Mouse (Mus musculus): ENCODE results near the gene Faf1. TPM values are rescaled to one million over a fixed set of nuclear protein-coding genes. Genes with fewer than 3 reads are reported as not detected.

The Faf1 gene
- polyA plus RNA-seq, 1 experiment from 2014 or later = 45.5 TPM

- under 1% methylated on average over 53 of the region's 53 CpGs for whole genome bisulfite sequencing
- H3K36me3 ChIP-seq = no peaks in the 10 kb centered on the region
- H3K9ac ChIP-seq = 0 out of 2 replicates have a peak overlapping the region, but pooled peaks have one; percentile 20
- H3K4me1 ChIP-seq = peaks cover 7% of the 10 kb centered on the region
- H3K27ac ChIP-seq = no peak overlapping the region
- H3K4me2 ChIP-seq (replicated peaks) = peak overlapping the region; percentile 41
- H3K27me3 ChIP-seq = peaks cover 71% of the 10 kb centered on the region
- peak; percentile 68 for ATAC-seq (ENCODE audit: low FRiP score)
- no peaks in the 10 kb centered on the region for H3K9me3 ChIP-seq (replicated peaks)
- peak overlapping the region; percentile 19 for H3K4me3 ChIP-seq
These were observed 19.2 kb upstream of the Faf1 start for GRCm38 (mm10) chr4:109657021-109657850.

GRCm38 (mm10) chr4:109657851-109658500, 18.4 kb upstream of the Faf1 start:
- peak overlapping the region; percentile 19 for H3K4me3 ChIP-seq
- H3K27ac ChIP-seq = no peak overlapping the region
- H3K9me3 ChIP-seq (replicated peaks) = no peaks in the 10 kb centered on the region
- no peak overlapping the region for H3K4me2 ChIP-seq (replicated peaks)
- H3K9ac ChIP-seq = no peak overlapping the region
- no peak for ATAC-seq (ENCODE audit: low FRiP score)
- H3K36me3 ChIP-seq = no peaks in the 10 kb centered on the region
- H3K4me1 ChIP-seq = peaks cover 7% of the 10 kb centered on the region
- WGBS = under 1% methylated on average over 20 of the region's 20 CpGs
- peaks cover 75% of the 10 kb centered on the region for H3K27me3 ChIP-seq

DNA sequence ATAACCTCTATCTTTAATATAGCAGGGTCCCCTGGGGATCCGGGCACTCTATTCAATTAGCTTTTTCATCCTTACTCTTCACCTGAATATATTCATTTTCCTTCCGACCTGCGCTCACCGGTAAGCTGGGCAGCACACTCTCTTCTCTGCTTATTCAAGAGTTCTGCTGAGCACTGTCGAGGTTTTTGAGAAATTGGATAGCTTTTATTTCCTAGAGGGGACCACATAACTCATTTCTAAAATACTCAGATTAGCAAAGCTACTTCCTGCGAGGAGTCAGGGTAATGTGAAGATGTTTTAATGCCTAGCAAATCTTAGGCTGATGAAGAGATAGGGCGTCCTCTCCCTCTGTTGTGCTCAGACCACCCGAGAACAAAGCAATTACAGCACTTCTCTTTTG, 17.6 kb upstream of the Faf1 start:
- Histone ChIP-seq H3K4me3 (no peak overlapping the region), H3K9me3 (replicated peaks) (no peaks in the 10 kb centered on the region), H3K27me3 (peaks cover 74% of the 10 kb centered on the region), H3K36me3 (no peaks in the 10 kb centered on the region), H3K4me2 (replicated peaks) (no peak overlapping the region), H3K27ac (no peak overlapping the region), H3K4me1 (peaks cover 7% of the 10 kb centered on the region), H3K9ac (no peak overlapping the region)
- 4% methylated on average over 8 of the region's 8 CpGs for WGBS
- no peak for ATAC-seq (ENCODE audit: low FRiP score)

GRCm38 (mm10) chr4:109659571-109659970, 16.8 kb upstream of the Faf1 start:
- Histone ChIP-seq H3K27ac (no peak overlapping the region), H3K4me2 (replicated peaks) (no peak overlapping the region), H3K27me3 (peaks cover 77% of the 10 kb centered on the region), H3K4me3 (no peak overlapping the region), H3K9ac (no peak overlapping the region), H3K4me1 (peaks cover 7% of the 10 kb centered on the region), H3K36me3 (no peaks in the 10 kb centered on the region), H3K9me3 (replicated peaks) (no peaks in the 10 kb centered on the region)
- 12% methylated on average over 2 of the region's 2 CpGs for WGBS
- no peak for ATAC-seq (ENCODE audit: low FRiP score)

DNA sequence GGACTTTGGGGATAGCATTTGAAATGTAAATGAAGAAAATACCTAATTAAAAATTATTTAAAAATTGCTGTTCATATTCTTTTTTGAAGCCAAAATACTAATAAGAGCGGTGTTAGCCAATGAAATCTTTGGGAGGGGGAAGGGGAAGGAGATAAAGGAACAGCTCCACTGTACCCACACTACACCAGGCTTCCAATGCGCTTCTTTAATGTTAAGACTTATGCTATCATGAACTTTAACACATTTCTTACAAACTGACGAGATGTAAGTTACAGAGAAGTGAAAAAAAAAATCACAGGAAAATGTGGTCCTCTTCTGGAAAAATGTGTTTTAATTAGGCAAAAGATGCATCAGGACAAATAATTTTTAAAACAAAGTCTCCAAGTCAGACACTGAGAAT, 15.8 kb upstream of the Faf1 start:
- Histone ChIP-seq H3K27ac (no peak overlapping the region), H3K27me3 (peaks cover 77% of the 10 kb centered on the region), H3K4me2 (replicated peaks) (no peak overlapping the region), H3K9ac (no peak overlapping the region), H3K4me1 (peaks cover 12% of the 10 kb centered on the region), H3K9me3 (replicated peaks) (no peaks in the 10 kb centered on the region), H3K36me3 (no peaks in the 10 kb centered on the region), H3K4me3 (no peak overlapping the region)
- WGBS = 16% methylated on average over 3 of the region's 3 CpGs
- ATAC-seq (ENCODE audit: low FRiP score) = no peak

DNA sequence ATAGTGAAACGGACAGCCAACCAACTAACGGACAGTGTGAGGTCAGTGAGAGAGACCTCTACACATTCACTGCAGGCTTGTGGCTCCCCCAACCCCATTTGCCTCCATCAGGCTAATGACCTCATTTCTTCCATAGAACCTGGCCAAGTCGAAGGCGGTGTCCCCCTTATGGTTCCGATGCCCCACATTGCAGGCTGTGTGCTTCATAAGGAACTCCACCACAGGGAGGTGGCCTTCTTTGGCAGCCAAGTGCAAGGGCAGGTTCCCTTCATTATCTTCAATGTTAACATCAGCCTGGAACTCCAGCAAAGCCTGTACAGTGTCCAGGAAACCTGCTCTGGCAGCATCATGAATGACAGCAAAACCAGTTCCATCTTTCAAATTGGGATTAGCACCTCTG, 15.2 kb upstream of the Faf1 start:
- no peaks in the 10 kb centered on the region for H3K9me3 ChIP-seq (replicated peaks)
- H3K27me3 ChIP-seq = peaks cover 78% of the 10 kb centered on the region
- 2% methylated on average over 5 of the region's 5 CpGs for WGBS
- H3K4me2 ChIP-seq (replicated peaks) = no peak overlapping the region
- H3K9ac ChIP-seq = no peak overlapping the region
- ATAC-seq (ENCODE audit: low FRiP score) = no peak
- H3K27ac ChIP-seq = no peak overlapping the region
- H3K4me3 ChIP-seq = no peak overlapping the region
- no peaks in the 10 kb centered on the region for H3K36me3 ChIP-seq
- H3K4me1 ChIP-seq = peaks cover 18% of the 10 kb centered on the region

DNA sequence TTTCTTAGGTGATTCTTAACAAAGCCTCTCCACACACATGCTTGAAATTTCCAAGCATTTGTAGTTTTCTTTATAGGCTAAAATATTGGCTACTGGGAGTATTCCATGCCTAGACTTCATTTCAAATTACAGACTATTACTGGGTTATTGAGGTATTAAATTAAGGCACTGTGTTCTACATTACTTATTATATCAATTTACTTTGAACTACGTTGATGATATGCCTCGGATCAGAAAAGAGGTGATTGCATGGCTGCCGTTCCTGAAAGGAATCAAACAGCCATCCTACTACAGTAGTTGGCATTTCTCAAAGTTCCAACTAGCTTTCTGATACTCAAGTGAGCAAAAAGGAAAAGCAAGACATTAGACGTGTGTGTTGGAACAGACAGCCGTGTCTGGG, 14.1 kb upstream of the Faf1 start:
- Histone ChIP-seq H3K4me2 (replicated peaks) (no peak overlapping the region), H3K4me3 (no peak overlapping the region), H3K27me3 (peaks cover 70% of the 10 kb centered on the region), H3K27ac (no peak overlapping the region), H3K36me3 (no peaks in the 10 kb centered on the region), H3K4me1 (peaks cover 22% of the 10 kb centered on the region), H3K9ac (no peak overlapping the region), H3K9me3 (replicated peaks) (no peaks in the 10 kb centered on the region)
- no peak for ATAC-seq (ENCODE audit: low FRiP score)
- WGBS = 5% methylated on average over 5 of the region's 5 CpGs

DNA sequence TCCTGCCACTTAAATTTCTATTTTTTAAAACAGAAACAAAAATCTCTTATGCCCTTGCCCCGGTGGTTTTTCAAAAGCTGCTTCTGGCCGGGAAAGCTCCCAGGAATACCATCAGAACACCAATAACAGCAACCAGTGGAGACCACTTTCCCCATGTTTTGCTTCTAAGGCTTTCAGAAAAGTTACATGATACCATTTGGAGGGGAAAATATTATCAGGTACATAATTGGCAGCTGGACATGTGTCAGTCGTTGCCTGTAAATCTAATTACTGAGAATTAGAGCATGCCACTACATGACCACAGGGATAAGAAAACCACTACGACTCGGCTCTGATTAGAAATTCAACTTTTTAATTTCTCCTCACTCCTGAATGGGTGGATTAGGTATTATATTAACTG, 12.3 kb upstream of the Faf1 start:
- Histone ChIP-seq H3K9ac (no peak overlapping the region), H3K36me3 (no peaks in the 10 kb centered on the region), H3K27me3 (peaks cover 59% of the 10 kb centered on the region), H3K27ac (no peak overlapping the region), H3K4me2 (replicated peaks) (0 out of 2 replicates have a peak overlapping the region, but pooled peaks have one; percentile 6), H3K4me3 (no peak overlapping the region), H3K9me3 (replicated peaks) (no peaks in the 10 kb centered on the region), H3K4me1 (peaks cover 20% of the 10 kb centered on the region)
- ATAC-seq (ENCODE audit: low FRiP score) = no peak
- 9% methylated on average over 5 of the region's 5 CpGs for WGBS

DNA sequence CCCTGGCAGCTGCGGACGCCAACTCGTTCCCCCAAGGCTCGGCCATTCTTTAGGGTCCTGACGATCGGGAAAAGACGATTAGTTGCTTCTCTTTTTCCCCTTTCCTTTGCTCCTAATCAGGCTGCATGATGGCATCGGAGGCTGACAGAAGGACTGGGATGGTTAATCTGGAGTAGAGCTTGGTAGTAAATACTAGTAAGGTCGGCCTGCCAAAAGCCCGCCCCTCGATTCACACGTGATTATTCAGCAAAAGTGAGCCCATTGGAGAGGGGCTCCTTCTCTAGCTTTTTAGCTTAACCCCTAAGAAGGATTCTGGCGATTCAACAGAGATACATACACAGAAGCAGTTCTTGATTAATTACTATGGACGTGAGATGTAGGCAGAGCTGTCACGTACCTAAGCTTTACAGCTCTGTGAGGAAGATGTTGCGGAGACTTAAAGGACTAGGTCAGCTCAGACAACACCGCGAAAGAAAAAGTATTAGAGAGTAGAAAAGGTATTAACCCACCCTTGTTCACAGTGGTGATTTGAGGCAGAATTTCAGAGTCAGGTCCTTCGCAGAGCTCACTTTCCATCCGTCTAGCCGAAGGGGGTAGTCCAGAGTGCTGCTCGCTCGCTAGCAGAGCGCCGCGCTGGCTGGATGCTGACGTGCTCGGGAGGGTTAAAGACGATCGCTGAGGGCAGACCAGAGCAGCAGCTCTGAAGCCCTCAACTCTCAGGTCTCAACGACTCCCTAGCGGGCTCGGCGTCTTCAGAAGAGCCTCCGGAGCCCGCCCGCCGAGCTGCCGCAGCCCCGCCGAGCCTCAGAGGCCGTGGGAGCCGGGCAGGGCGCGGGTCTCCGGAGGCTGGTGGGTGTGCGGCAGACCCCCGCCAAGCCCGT, 11.0 kb upstream of the Faf1 start:
- Histone ChIP-seq H3K27ac (no peak overlapping the region), H3K4me2 (replicated peaks) (peak overlapping the region; percentile 90), H3K27me3 (peaks cover 50% of the 10 kb centered on the region), H3K9me3 (replicated peaks) (no peaks in the 10 kb centered on the region), H3K9ac (peak overlapping the region; percentile 72), H3K4me1 (peaks cover 20% of the 10 kb centered on the region), H3K4me3 (peak overlapping the region; percentile 57), H3K36me3 (no peaks in the 10 kb centered on the region)
- under 1% methylated on average over 41 of the region's 49 CpGs for WGBS
- peak; percentile 57 for ATAC-seq (ENCODE audit: low FRiP score)

DNA sequence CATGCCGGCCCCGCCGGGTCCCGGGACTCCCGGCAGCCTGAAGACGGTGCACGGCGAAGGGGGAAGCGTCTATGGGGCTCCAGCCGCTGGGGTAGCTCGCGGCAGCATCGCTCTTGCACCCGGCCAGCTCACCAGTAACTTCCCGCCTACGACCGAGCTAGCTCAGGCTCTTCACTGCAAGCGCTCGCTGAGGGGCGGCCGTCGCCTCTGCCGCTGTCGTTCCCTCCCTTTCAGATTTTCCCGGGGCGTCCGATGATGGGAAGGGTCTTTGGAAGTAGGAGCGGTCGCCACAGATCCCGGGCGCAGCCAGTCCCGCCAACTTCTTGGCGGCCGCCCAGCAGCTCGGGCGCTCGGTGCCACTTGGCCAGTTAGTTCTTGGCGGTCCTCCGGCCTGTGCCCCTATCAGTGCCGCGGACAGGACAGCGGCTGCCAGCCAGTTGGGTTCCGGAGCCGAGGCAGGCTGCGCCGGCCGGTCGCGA, 10.4 kb upstream of the Faf1 start:
- peak; percentile 57 for ATAC-seq (ENCODE audit: low FRiP score)
- peaks cover 46% of the 10 kb centered on the region for H3K27me3 ChIP-seq
- WGBS = under 1% methylated on average over 42 of the region's 49 CpGs
- H3K27ac ChIP-seq = no peak overlapping the region
- no peaks in the 10 kb centered on the region for H3K36me3 ChIP-seq
- H3K4me1 ChIP-seq = peaks cover 20% of the 10 kb centered on the region
- peak overlapping the region; percentile 90 for H3K4me2 ChIP-seq (replicated peaks)
- peak overlapping the region; percentile 72 for H3K9ac ChIP-seq
- H3K4me3 ChIP-seq = peak overlapping the region; percentile 57
- no peaks in the 10 kb centered on the region for H3K9me3 ChIP-seq (replicated peaks)

DNA sequence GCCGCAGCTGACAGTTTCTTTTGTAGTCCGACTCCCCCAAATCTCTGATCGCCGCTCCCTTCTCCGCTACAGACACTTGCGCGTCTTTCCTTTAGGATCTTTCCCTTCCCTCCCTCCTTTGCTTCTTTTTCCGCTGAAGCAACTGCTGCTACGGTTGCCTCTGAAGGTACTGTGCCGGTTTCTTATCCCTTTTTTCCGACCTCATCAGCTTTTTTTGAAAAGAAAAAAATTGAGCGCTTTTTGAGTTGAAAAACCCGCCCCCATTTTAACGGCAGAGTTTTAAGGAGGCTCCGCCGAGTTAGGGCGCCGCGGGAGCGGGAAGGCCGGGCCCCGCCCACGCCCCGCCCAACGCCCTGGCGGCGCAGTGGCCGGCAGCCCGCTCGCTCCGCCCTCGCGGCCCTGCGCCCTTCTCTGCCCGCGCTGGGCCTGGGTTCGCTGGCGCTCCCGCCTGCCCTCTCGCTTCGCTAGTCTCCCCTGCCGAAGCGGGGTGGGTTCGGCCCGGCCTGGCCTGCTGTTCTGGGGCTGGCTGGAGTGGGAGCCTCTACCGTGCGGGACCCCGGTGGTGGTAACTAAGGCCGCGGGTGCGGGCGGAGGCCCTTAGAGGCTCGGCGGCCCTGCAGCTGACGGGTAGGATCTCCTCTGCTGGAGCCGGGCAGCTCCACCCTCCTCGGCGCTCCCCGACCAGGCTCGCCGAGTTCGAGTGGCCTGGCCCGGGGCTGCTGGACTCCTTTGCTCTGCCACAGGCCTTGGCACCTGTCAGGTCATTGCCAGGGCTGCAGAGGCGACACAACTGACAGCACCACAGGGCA, 9.7 kb upstream of the Faf1 start, which contains the start of gene Cdkn2c:
Gene Cdkn2c, minus strand, starts transcription at position 729 of the 809 bp plus-strand sequence.
- Histone ChIP-seq H3K27ac (peak within 1 kb of the TSS; percentile 72), H3K9me3 (replicated peaks) (no peaks in the 10 kb centered on the region), H3K4me3 (peak within 1 kb of the TSS; percentile 57), H3K4me1 (peaks cover 20% of the 10 kb centered on the region), H3K4me2 (replicated peaks) (peak within 1 kb of the TSS; percentile 90), H3K36me3 (no peaks in the 10 kb centered on the region), H3K27me3 (peaks cover 39% of the 10 kb centered on the region), H3K9ac (peak within 1 kb of the TSS; percentile 72)
- peak; percentile 95 for ATAC-seq (ENCODE audit: low FRiP score)
- under 1% methylated on average over 63 of the region's 64 CpGs for WGBS

Measured in hindbrain, embryonic 12.5 days (tissue).